Mouse (Mus musculus) granulocyte monocyte progenitor cell, adult 5-6 weeks (primary cell): Measurements from ENCODE around the gene Stat1. TPM values are rescaled to one million over a fixed set of nuclear protein-coding genes. Genes with fewer than 3 reads are reported as not detected.

Experiments
- ATAC-seq: replicated peaks from 2 replicates; pipeline ENCODE4 v1.8.0; 2016; ENCODE audit warnings: mild to moderate bottlenecking, moderate TSS enrichment, inconsistent platforms; ENCODE audit not compliant: poor library complexity, severe bottlenecking
- total RNA-seq, 2 experiments: library from RNA; stranded (forward) in 1 of 2; stranded (reverse) in 1 of 2; fragments of 200-712, 200-1000 nt in 1 of 2; fragments of >200 nt in 1 of 2; fragmentation: Nextera tagmentation in 1 of 2; gene quantifications; 2 replicates each; pipeline ENCODE4 v1.2.3; 2014 to 2017

Gene Stat1
- total RNA-seq (2014; fragmentation: Nextera tagmentation) (34.7 and 65.5 TPM in 2 replicates), total RNA-seq (2017) (51.1 and 52.7 TPM in 2 replicates)

DNA sequence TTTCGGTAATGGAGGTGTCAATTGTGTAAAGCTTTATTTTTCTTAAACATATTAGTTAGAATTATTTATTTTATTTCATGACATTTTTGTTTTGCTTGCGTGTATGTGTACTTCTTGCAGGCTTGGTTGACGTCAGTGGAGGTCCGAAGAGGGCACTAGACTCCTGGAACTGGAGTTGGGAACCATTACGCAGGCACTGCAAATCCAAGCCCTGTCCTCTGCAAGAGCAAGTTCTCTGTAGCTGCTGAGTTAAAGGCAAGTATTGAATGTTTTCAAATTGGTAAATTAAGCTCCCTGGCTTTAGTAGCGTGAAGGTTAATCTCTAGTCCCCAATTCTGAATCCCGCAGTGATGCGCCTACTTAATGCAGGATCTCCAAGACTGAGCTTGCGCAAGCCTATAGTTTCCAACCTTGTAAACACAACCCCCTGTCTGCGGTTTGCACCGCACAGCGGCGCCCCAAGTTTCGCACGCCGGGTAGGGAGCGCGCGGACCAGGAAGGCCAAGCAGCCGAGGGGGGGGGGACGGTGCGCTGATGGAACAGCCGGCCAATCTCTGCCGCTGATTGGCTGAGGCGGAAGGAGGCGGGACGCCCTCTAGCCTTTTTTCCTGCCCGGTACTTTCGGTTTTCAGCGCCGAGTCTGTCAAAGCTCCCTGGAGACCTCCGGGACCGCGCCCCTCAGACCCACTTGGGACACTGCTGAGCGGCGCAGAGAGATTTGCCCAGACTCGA is at the start of gene Stat1:
Stat1 (plus strand) TSS at position 581 of the 732 bp plus-strand sequence.
- peak; percentile 98 for ATAC-seq

GRCm38 (mm10) chr1:52079724-52080367 is 39.4 kb upstream of the Stat1 start:
- no peak for ATAC-seq

- no peak for ATAC-seq
Observed at GRCm38 (mm10) chr1:52080375-52080774, 38.9 kb upstream of the Stat1 start.

DNA sequence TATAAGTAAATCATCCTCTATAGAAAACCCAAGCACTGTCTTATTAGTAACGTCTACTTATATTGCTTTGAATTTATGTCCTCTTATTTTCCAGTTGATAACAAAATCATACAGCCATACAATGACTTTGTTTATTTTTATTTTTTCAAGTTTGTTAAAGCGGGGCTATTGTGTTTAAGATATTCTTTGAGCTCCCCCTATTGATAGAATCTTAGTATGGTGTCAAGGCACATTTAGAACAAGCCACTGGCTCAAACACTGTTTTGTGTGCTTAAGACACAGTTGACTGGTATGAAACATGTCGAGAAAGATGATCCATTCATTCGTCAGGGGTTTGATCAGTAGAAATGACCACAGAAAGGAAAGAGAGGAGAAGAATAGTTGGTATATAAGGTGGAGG is 33.0 kb upstream of the Stat1 start:
- ATAC-seq: no peak; the same call in 1 of the 2 replicates

DNA sequence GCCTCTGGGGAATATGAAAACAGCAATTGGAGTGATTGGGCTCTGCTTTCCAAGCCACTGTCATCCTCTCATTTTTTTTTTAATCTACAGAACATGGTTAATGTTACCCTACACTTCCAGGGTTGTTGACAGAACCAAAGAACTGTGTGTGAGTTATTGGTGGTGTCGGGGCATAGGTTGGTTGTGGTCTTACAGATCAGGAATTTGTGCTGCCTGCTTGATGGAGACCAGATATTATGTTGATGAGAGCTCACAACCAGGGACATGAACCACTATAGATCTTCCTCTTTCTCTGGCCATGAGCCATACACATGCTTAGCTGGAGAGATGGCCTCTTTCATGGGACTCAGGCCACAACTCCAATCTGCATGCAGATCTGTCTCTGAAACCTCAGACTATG is 32.1 kb upstream of the Stat1 start:
- ATAC-seq: no peak

- ATAC-seq: no peak
Observed at GRCm38 (mm10) chr1:52088634-52089033, 30.6 kb upstream of the Stat1 start.

DNA sequence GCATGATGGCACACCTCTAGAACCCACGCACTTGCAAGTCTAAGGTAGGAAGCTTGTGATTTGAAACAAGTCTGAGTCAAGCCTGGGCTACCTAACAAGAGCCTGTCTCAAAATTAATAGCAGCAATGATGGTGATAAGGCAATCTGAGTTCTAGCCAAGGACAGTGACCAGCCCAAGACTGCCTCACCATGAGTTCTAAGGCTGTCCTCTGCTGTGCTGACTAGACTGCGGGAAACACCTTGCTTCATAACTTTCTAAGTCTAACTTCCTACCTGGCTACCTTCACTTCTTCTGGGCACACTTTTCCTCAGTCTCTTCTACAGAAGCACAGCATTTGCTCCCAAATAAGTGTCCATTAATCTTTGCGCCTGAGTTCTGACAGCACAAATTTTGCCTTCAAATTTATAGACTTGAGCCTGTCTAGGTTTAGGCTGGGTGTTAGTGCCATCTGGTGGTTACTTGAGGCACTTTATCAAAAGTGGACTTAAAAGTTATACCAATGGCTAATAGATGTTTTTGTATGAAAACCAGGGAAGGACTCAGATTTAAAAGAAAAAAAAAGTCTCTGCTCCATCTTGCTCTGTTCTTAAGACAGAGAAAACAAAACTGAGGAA is 20.5 kb upstream of the Stat1 start:
- ATAC-seq: peak; percentile 84

DNA sequence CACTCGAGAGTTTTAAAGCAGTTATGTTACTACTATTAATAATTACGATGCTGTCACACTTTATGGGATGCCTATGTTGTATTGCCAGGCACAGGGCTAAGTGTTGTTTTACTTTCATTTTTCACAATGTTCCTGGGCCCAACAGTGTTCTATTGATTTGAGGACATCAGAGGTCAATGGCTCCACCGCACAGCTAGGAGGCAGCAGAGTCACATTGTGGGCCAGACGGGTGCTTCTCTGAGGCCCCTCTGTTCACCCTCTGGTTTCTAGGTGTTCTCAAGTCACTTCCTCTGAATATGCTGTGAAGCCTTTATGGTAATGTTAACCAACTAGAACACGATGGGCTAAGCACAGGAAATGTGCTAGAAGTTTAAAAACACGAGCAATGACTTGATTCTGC is 18.7 kb upstream of the Stat1 start:
- ATAC-seq: peak; percentile 69

GRCm38 (mm10) chr1:52102795-52103194 is 16.4 kb upstream of the Stat1 start:
- ATAC-seq: no peak

DNA sequence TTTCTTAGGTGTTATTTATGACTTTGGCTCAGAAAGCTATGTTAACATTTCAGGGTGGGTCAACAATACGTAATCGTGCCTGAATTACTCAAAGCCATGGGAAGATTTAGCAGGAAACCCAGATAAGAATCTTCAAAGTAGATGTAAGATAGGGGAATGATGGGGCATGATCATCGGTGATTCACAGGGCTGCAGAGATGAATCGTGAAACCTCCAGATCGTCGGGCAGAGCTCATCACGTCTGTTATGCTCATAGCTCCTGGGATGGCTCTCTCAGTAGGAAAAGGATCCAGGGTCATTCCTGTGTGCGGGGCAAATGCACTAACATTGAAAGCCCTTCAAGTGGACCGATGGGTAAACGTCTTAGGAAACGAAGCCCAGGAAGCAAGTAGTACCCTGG is 12.0 kb upstream of the Stat1 start:
- ATAC-seq: no peak

DNA sequence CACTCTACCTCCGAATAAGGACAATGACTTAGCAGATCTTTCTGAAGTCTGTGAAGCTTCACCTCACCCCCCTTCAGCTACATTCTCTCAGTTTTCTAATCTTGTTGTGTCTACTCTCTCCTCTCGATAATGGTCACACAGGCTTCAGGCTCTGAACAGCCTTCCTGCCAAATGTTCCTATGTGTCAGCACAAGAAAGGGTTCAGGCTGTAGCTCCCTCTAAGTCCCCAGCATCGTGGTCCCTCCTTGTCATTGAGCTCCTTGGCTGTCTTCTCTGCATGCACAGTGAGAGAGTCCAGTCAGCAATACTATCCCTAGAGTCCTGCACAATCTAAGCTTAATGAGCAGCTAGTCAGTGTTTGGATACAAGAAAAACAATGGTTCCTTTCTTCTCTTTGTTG is 8.0 kb upstream of the Stat1 start:
- ATAC-seq: no peak

DNA sequence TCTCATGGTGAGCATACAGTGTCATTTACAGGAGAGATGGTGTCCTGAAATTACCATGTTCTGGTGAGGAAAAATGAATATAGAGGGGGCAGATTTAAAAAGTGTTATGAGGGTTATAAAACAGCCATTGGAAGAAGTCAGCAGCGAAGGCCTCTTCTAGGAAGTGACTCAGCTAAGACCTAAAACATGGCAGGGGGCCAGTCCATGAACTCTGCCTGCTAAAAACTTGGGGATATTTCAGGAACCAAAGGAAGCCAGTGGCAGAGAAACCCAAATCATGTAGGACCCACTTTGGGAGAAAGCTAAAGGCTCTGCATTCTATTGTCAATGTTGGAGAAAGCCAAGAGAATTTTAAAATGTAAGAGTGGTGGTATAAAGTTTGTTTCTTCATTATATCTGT is 6.9 kb upstream of the Stat1 start:
- no peak for ATAC-seq

GRCm38 (mm10) chr1:52113067-52113665 is 6.1 kb upstream of the Stat1 start:
- no peak; the same call in 1 of the 2 replicates for ATAC-seq

- ATAC-seq: peak; percentile 99
Observed at GRCm38 (mm10) chr1:52113666-52114069, 5.6 kb upstream of the Stat1 start.

DNA sequence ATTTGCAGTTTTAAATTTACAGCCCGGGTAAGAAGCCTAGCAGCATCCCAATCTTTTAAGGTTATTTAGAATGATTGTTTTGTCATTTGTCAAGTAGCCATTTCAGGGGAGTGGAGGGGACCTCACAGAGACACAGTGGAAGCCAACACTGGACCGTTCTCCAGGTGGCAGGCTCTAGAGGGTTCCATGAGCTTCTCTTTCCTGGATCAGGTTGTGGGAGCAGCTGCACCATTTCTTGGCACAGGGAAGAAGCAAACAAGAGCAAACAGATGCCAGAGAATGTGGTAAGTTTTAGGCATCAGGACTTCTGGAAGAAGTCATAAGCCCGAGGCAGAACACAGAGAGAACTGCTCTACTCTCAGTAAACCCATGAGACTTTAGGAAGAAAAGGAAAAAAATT is 2.8 kb upstream of the Stat1 start:
- ATAC-seq: no peak

- no peak for ATAC-seq
Observed at GRCm38 (mm10) chr1:52117777-52118176, 1.5 kb upstream of the Stat1 start.

DNA sequence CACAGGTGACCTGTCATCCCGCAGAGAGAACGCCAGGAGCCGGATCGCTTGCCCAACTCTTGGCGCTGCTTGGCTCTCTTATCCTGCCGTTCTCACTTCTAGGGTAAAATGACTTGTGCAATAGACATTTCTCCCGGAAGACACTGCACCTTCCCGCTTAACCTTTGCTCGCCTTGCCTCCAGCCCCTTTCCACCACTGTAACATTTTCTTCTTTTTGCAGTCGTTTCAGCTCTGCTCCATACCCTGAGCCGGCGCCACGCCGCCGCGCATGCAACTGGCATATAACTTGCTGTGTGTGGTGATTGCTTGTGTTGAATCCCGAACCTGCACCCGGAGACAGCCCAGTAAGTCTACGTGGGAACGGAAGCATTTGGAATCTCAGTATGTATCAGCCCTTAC is 451 bp downstream of the Stat1 start:
- peak; percentile 41 for ATAC-seq

GRCm38 (mm10) chr1:52120191-52120590 is 951 bp downstream of the Stat1 start:
- ATAC-seq: no peak

GRCm38 (mm10) chr1:52121052-52121451 is 1.8 kb downstream of the Stat1 start:
- no peak for ATAC-seq

GRCm38 (mm10) chr1:52124818-52125217 is 5.6 kb downstream of the Stat1 start:
- no peak for ATAC-seq

- ATAC-seq: no peak
Observed at GRCm38 (mm10) chr1:52127350-52127749, 8.1 kb downstream of the Stat1 start.
